Mouse (Mus musculus) intestine, postnatal 0 days (tissue): ENCODE measurements at regions not wholly inside any gene's neighbourhood (a gene's known extent, or its start where the extent isn't known, plus 50 kb on each side); places are given as distances from the start of the nearest gene placed in this dataset.
A peak's percentile ranks its signal among the peaks of the same experiment; 100 is the strongest.

Experiments
- ATAC-seq: fragments of 200-750 bp; cut with Nextera tagmentation; 2 replicates; pipeline ENCODE4 v1.8.0; 2017; ENCODE audit warnings: mild to moderate bottlenecking, moderate TSS enrichment, moderate library complexity
- H3K27ac ChIP-seq: fragments of 300-500 bp; sonication (generic); 2 replicates; pipeline ENCODE4 v1.5.1; 2014; ENCODE audit warnings: mild to moderate bottlenecking, low read depth, low read length, moderate library complexity
- H3K27me3 ChIP-seq: fragments of 300-500 bp; sonication (generic); replicated peaks from 2 replicates; pipeline ENCODE4 v1.6.1; 2014; ENCODE audit warnings: low read length, mixed read lengths; ENCODE audit not compliant: control insufficient read depth, insufficient read depth
- H3K36me3 ChIP-seq: fragments of 300-500 bp; sonication (generic); 2 replicates; pipeline ENCODE4 v1.6.1; 2014; ENCODE audit warnings: mild to moderate bottlenecking, moderate library complexity; ENCODE audit not compliant: control insufficient read depth, insufficient read depth
- H3K4me1 ChIP-seq: fragments of 300-500 bp; sonication (generic); replicated peaks from 2 replicates; pipeline ENCODE4 v1.6.1; 2014; ENCODE audit warnings: antibody characterized with exemption, low read length, mixed read lengths; ENCODE audit not compliant: control insufficient read depth, insufficient read depth
- H3K4me2 ChIP-seq: fragments of 300-500 bp; sonication (generic); replicated peaks from 2 replicates; pipeline ENCODE4 v1.6.1; 2014; ENCODE audit warnings: low read depth, mild to moderate bottlenecking, moderate library complexity
- H3K4me3 ChIP-seq: fragments of 300-500 bp; sonication (generic); 2 replicates; pipeline ENCODE4 v1.5.1; 2014; ENCODE audit warnings: low read depth, low read length
- H3K9ac ChIP-seq: fragments of 300-500 bp; sonication (generic); 2 replicates; pipeline ENCODE4 v1.6.1; 2014; ENCODE audit warnings: mild to moderate bottlenecking, low read depth, low read length
- H3K9me3 ChIP-seq: fragments of 300-500 bp; sonication (generic); 2 replicates; pipeline ENCODE4 v1.6.1; 2016; ENCODE audit warnings: mixed run types; ENCODE audit not compliant: control insufficient read depth
- CTCF ChIP-seq: sonication (generic); IDR thresholded peaks from 2 replicates; pipeline ENCODE4 v1.5.1; 2016; ENCODE audit warnings: low read depth, mild to moderate bottlenecking, control low read depth, antibody characterized with exemption, moderate library complexity
- WGBS: fragments of 180-500 bp; shearing (Covaris S2); extraction: QIAGEN DNeasy Blood & Tissue Kit; methylation state at CpG from one replicate; pipeline ENCODE4 v1.1.7; 2014; 5-methylcytosine and 5-hydroxymethylcytosine counted together

- H3K9me3 ChIP-seq = no peaks in the 10 kb centered on the region
- WGBS = 70% methylated on average over 7 of the region's 7 CpGs
- no peak overlapping the region for H3K27ac ChIP-seq
- no peaks in the 10 kb centered on the region for H3K36me3 ChIP-seq
- no peak for TF ChIP-seq CTCF
- H3K9ac ChIP-seq = no peak overlapping the region
- no peak overlapping the region for H3K4me2 ChIP-seq
- no peaks in the 10 kb centered on the region for H3K4me1 ChIP-seq
- no peaks in the 10 kb centered on the region for H3K27me3 ChIP-seq
- ATAC-seq = no peak
- no peak overlapping the region for H3K4me3 ChIP-seq
Measured at GRCm38 (mm10) chr12:16106946-16107345, 290.2 kb upstream of the Trib2 start.

DNA sequence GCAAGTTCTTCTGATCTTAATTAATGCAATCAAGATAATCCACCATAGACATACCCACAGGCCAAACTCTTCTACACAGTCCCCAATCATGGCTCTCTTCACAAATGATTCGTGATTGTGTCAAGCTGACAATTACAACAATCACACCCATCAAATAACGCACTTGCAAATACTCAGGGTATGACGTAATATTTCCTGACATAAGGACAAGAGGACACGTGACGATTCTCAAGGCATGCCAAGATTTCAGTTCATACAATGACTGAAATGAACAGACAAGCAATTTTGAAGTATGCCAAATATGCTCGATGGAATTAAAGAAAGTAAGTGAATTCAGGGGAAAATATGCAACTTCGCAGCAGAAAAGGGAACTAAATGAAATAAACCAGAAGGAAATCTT is 282.1 kb upstream of the Trib2 start:
- no peak for ATAC-seq
- 82% methylated on average over 7 of the region's 7 CpGs for WGBS
- Histone ChIP-seq H3K36me3 (no peaks in the 10 kb centered on the region), H3K27me3 (no peaks in the 10 kb centered on the region), H3K4me3 (no peak overlapping the region), H3K27ac (no peak overlapping the region), H3K9ac (no peak overlapping the region), H3K9me3 (no peaks in the 10 kb centered on the region), H3K4me2 (no peak overlapping the region), H3K4me1 (no peaks in the 10 kb centered on the region)
- TF ChIP-seq CTCF = no peak

DNA sequence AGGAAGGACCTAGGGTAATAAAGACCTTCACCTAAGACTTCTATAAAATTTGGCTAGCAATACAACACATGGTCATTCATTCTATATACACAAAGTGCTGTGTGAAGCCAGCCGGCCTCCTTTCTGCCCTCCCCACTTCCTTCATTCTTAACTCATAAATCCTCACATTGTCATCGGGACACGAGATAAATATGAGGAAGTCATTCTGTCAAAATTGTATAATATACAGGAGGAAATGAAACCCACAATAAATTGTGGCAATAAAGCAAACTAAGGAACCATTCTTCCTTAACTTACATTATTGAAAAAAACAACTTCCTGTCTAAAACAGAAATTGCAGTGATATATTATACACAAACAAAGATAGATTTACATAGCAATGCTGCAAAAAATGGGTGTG is 275.9 kb upstream of the Trib2 start:
- Histone ChIP-seq H3K27ac (no peak overlapping the region), H3K36me3 (no peaks in the 10 kb centered on the region), H3K4me2 (no peak overlapping the region), H3K4me3 (no peak overlapping the region), H3K9ac (no peak overlapping the region), H3K9me3 (no peaks in the 10 kb centered on the region), H3K27me3 (no peaks in the 10 kb centered on the region), H3K4me1 (no peaks in the 10 kb centered on the region)
- no peak for TF ChIP-seq CTCF
- ATAC-seq = peak; percentile 43; the same call in 1 of the 2 replicates
- 13% methylated on average over 3 of the region's 3 CpGs for WGBS

DNA sequence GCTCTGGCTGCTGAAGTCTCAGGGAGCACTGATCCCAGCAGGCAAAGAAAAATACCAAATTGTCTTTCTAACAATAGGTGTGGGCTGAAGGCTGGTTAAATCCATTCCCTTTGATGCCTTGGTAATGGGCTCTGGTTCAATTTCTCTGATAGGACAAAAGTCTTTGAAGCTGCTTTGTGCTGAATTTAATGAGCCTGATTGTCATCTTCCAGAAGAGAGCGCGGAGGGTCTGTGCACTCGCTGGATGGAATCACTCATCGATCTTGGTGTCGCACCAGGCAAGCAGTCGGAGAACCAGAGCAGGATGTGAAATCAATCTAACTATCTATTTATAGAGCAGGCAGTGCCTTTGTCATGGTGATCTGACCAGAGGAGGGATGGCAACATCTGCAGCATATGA is 274.6 kb upstream of the Trib2 start:
- ATAC-seq = no peak
- no peak for TF ChIP-seq CTCF
- Histone ChIP-seq H3K9me3 (no peaks in the 10 kb centered on the region), H3K27ac (no peak overlapping the region), H3K4me3 (no peak overlapping the region), H3K4me2 (no peak overlapping the region), H3K27me3 (no peaks in the 10 kb centered on the region), H3K9ac (no peak overlapping the region), H3K36me3 (no peaks in the 10 kb centered on the region), H3K4me1 (no peaks in the 10 kb centered on the region)
- WGBS = 48% methylated on average over 6 of the region's 6 CpGs

GRCm38 (mm10) chr12:16083176-16083575 is 266.5 kb upstream of the Trib2 start:
- Histone ChIP-seq H3K9me3 (no peaks in the 10 kb centered on the region), H3K9ac (no peak overlapping the region), H3K27me3 (no peaks in the 10 kb centered on the region), H3K36me3 (no peaks in the 10 kb centered on the region), H3K4me1 (no peaks in the 10 kb centered on the region), H3K27ac (no peak overlapping the region), H3K4me3 (no peak overlapping the region), H3K4me2 (no peak overlapping the region)
- no peak for ATAC-seq
- 48% methylated on average over 1 of the region's 1 CpGs for WGBS
- no peak for TF ChIP-seq CTCF

- Histone ChIP-seq H3K27me3 (no peaks in the 10 kb centered on the region), H3K9ac (no peak overlapping the region), H3K4me3 (no peak overlapping the region), H3K9me3 (no peaks in the 10 kb centered on the region), H3K27ac (no peak overlapping the region), H3K36me3 (no peaks in the 10 kb centered on the region), H3K4me2 (no peak overlapping the region), H3K4me1 (no peaks in the 10 kb centered on the region)
- ATAC-seq = no peak
- WGBS = 87% methylated on average over 1 of the region's 1 CpGs
- no peak for TF ChIP-seq CTCF
Measured at GRCm38 (mm10) chr12:16077215-16077614, 260.5 kb upstream of the Trib2 start.

DNA sequence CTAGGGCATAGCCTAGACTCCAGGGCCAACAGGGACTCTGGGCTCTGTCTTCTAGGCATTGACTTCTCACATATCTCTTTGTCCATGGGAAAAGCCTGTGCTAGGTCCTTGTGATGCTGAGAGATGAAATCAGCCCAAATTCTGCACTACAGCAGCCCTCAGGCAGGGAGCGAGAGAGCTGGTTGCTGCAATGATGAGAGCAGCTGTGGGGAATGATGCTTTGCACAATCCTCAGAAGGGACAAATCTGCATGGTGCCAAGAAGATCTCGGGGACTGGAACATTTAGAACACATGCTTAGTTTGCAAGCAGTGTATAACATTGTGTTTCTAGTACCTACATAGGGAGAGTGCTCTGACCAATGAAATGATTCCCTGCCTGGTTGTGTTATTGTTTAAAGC is 259.2 kb upstream of the Trib2 start:
- WGBS = 81% methylated on average over 2 of the region's 2 CpGs
- no peaks in the 10 kb centered on the region for H3K4me1 ChIP-seq
- H3K27me3 ChIP-seq = no peaks in the 10 kb centered on the region
- TF ChIP-seq CTCF = no peak
- no peak overlapping the region for H3K27ac ChIP-seq
- ATAC-seq = no peak
- no peak overlapping the region for H3K9ac ChIP-seq
- no peak overlapping the region for H3K4me3 ChIP-seq
- no peak overlapping the region for H3K4me2 ChIP-seq
- no peaks in the 10 kb centered on the region for H3K9me3 ChIP-seq
- no peaks in the 10 kb centered on the region for H3K36me3 ChIP-seq
